Mouse (Mus musculus): ENCODE data around the gene Gstm1. TPM values are rescaled to one million over a fixed set of nuclear protein-coding genes. Genes with fewer than 3 reads are reported as not detected.

The Gstm1 gene
- 1,515 and 1,697 TPM in 2 replicates for polyA plus RNA-seq (2012; rRNA removed)

GRCm38 (mm10) chr3:108017473-108018189 is at the start of gene Gstm1:
Gene Gstm1, minus strand, starts transcription at chr3:108017973.
- Histone ChIP-seq H3K36me3 (ENCODE audit: control insufficient read depth, insufficient read depth, low read length) (no peaks in the 10 kb centered on the region), H3K4me1 (ENCODE audit: control insufficient read depth, insufficient read depth, low read length) (peaks cover 35% of the 10 kb centered on the region), H3K27ac (ENCODE audit: insufficient read depth, low read depth, low read length) (peak within 1 kb of the TSS; percentile 86), H3K27me3 (replicated peaks; ENCODE audit: control insufficient read depth, insufficient read depth, low read length) (no peaks in the 10 kb centered on the region), H3K4me3 (ENCODE audit: insufficient read depth, low read depth, low read length) (peak within 1 kb of the TSS; percentile 55)
- under 1% methylated on average over 31 of the region's 31 CpGs for WGBS
- peak; percentile 99 for DNase-seq
- TF ChIP-seq CTCF (conservative IDR thresholded peaks at IDR 0.05; ENCODE audit: insufficient read depth, insufficient read length, low read depth, low read length) (peak; percentile 93), POLR2A (IDR thresholded peaks at IDR 0.05; ENCODE audit: low read depth, low read length) (peak; percentile 70)

GRCm38 (mm10) chr3:108067370-108067934 is 49.7 kb upstream of the Gstm1 start:
- TF ChIP-seq CTCF (conservative IDR thresholded peaks at IDR 0.05; ENCODE audit: insufficient read depth, insufficient read length, low read depth, low read length): no peak
- TF ChIP-seq POLR2A (IDR thresholded peaks at IDR 0.05; ENCODE audit: low read depth, low read length): no peak
- H3K27ac ChIP-seq (ENCODE audit: insufficient read depth, low read depth, low read length): peak overlapping the region; percentile 30; the same call in 1 of the 2 replicates
- peaks cover 3% of the 10 kb centered on the region; the same call in 1 of the 2 replicates for H3K4me1 ChIP-seq (ENCODE audit: control insufficient read depth, insufficient read depth, low read length)
- H3K27me3 ChIP-seq (replicated peaks; ENCODE audit: control insufficient read depth, insufficient read depth, low read length): no peaks in the 10 kb centered on the region
- no peaks in the 10 kb centered on the region for H3K36me3 ChIP-seq (ENCODE audit: control insufficient read depth, insufficient read depth, low read length)
- 29% methylated on average over 6 of the region's 6 CpGs for WGBS
- H3K4me3 ChIP-seq (ENCODE audit: insufficient read depth, low read depth, low read length): no peak overlapping the region
- DNase-seq: peak; percentile 92

GRCm38 (mm10) chr3:108065551-108065950 is 47.8 kb upstream of the Gstm1 start:
- no peaks in the 10 kb centered on the region for H3K36me3 ChIP-seq (ENCODE audit: control insufficient read depth, insufficient read depth, low read length)
- H3K27me3 ChIP-seq (replicated peaks; ENCODE audit: control insufficient read depth, insufficient read depth, low read length): no peaks in the 10 kb centered on the region
- no peak for TF ChIP-seq CTCF (conservative IDR thresholded peaks at IDR 0.05; ENCODE audit: insufficient read depth, insufficient read length, low read depth, low read length)
- no peak for TF ChIP-seq POLR2A (IDR thresholded peaks at IDR 0.05; ENCODE audit: low read depth, low read length)
- H3K27ac ChIP-seq (ENCODE audit: insufficient read depth, low read depth, low read length): no peak overlapping the region
- DNase-seq: no peak
- no peak overlapping the region for H3K4me3 ChIP-seq (ENCODE audit: insufficient read depth, low read depth, low read length)
- 83% methylated on average over 9 of the region's 9 CpGs for WGBS
- peaks cover 3% of the 10 kb centered on the region; the same call in 1 of the 2 replicates for H3K4me1 ChIP-seq (ENCODE audit: control insufficient read depth, insufficient read depth, low read length)

GRCm38 (mm10) chr3:108064672-108065071 is 46.9 kb upstream of the Gstm1 start:
- no peak for TF ChIP-seq CTCF (conservative IDR thresholded peaks at IDR 0.05; ENCODE audit: insufficient read depth, insufficient read length, low read depth, low read length)
- no peak for DNase-seq

GRCm38 (mm10) chr3:108062648-108063047 is 44.9 kb upstream of the Gstm1 start:
- 80% methylated on average over 8 of the region's 8 CpGs for WGBS
- Histone ChIP-seq H3K4me1 (ENCODE audit: control insufficient read depth, insufficient read depth, low read length) (no peaks in the 10 kb centered on the region; the same call in 1 of the 2 replicates), H3K36me3 (ENCODE audit: control insufficient read depth, insufficient read depth, low read length) (no peaks in the 10 kb centered on the region), H3K27ac (ENCODE audit: insufficient read depth, low read depth, low read length) (no peak overlapping the region), H3K4me3 (ENCODE audit: insufficient read depth, low read depth, low read length) (no peak overlapping the region), H3K27me3 (replicated peaks; ENCODE audit: control insufficient read depth, insufficient read depth, low read length) (no peaks in the 10 kb centered on the region)
- TF ChIP-seq CTCF (conservative IDR thresholded peaks at IDR 0.05; ENCODE audit: insufficient read depth, insufficient read length, low read depth, low read length) (no peak), POLR2A (IDR thresholded peaks at IDR 0.05; ENCODE audit: low read depth, low read length) (no peak)
- DNase-seq: no peak

More at GRCm38 (mm10) chr3:108064672-108065071, 46.9 kb upstream of the Gstm1 start:
- 46% methylated on average over 4 of the region's 4 CpGs for WGBS
- Histone ChIP-seq H3K4me3 (ENCODE audit: insufficient read depth, low read depth, low read length) (no peak overlapping the region), H3K27ac (ENCODE audit: insufficient read depth, low read depth, low read length) (no peak overlapping the region), H3K27me3 (replicated peaks; ENCODE audit: control insufficient read depth, insufficient read depth, low read length) (no peaks in the 10 kb centered on the region), H3K4me1 (ENCODE audit: control insufficient read depth, insufficient read depth, low read length) (peaks cover 3% of the 10 kb centered on the region; the same call in 1 of the 2 replicates), H3K36me3 (ENCODE audit: control insufficient read depth, insufficient read depth, low read length) (no peaks in the 10 kb centered on the region)

- 14% methylated on average over 7 of the region's 7 CpGs for WGBS
- no peaks in the 10 kb centered on the region for H3K27me3 ChIP-seq (replicated peaks; ENCODE audit: control insufficient read depth, insufficient read depth, low read length)
- H3K4me1 ChIP-seq (ENCODE audit: control insufficient read depth, insufficient read depth, low read length): no peaks in the 10 kb centered on the region; the same call in 1 of the 2 replicates
- peak; percentile 76 for DNase-seq
- no peaks in the 10 kb centered on the region for H3K36me3 ChIP-seq (ENCODE audit: control insufficient read depth, insufficient read depth, low read length)
- H3K4me3 ChIP-seq (ENCODE audit: insufficient read depth, low read depth, low read length): no peak overlapping the region
- H3K27ac ChIP-seq (ENCODE audit: insufficient read depth, low read depth, low read length): no peak overlapping the region
- 0 out of 2 replicates have a peak, but pooled peaks have one; percentile 8 for TF ChIP-seq CTCF (conservative IDR thresholded peaks at IDR 0.05; ENCODE audit: insufficient read depth, insufficient read length, low read depth, low read length)
- TF ChIP-seq POLR2A (IDR thresholded peaks at IDR 0.05; ENCODE audit: low read depth, low read length): no peak
Observed at GRCm38 (mm10) chr3:108061420-108061819, 43.6 kb upstream of the Gstm1 start.

GRCm38 (mm10) chr3:108050493-108050892 is 32.7 kb upstream of the Gstm1 start:
- 85% methylated on average over 5 of the region's 5 CpGs for WGBS
- Histone ChIP-seq H3K4me1 (ENCODE audit: control insufficient read depth, insufficient read depth, low read length) (no peaks in the 10 kb centered on the region), H3K27me3 (replicated peaks; ENCODE audit: control insufficient read depth, insufficient read depth, low read length) (no peaks in the 10 kb centered on the region), H3K4me3 (ENCODE audit: insufficient read depth, low read depth, low read length) (no peak overlapping the region), H3K36me3 (ENCODE audit: control insufficient read depth, insufficient read depth, low read length) (no peaks in the 10 kb centered on the region), H3K27ac (ENCODE audit: insufficient read depth, low read depth, low read length) (no peak overlapping the region)
- DNase-seq: no peak
- TF ChIP-seq CTCF (conservative IDR thresholded peaks at IDR 0.05; ENCODE audit: insufficient read depth, insufficient read length, low read depth, low read length): no peak
- TF ChIP-seq POLR2A (IDR thresholded peaks at IDR 0.05; ENCODE audit: low read depth, low read length): no peak

Measured in kidney, adult 2 months (tissue).